Mouse (Mus musculus) liver, embryonic 13.5 days (tissue): ENCODE results near the gene Gm8882. TPM values are rescaled to one million over a fixed set of nuclear protein-coding genes. Genes with fewer than 3 reads are reported as not detected.
"Not testable (repeated sequence)": the region's sequence is repeated elsewhere in the genome, so short reads cannot be mapped to it uniquely, and the experiment has no call there.

Source experiments
- ATAC-seq: fragments of 200-750 bp; cut with Nextera tagmentation; 2 replicates; pipeline ENCODE4 v1.8.0; 2017; ENCODE audit warnings: low read depth, mild to moderate bottlenecking, moderate number of reproducible peaks, moderate library complexity
- DNase-seq: peaks from one replicate; pipeline ENCODE4 v3.0.0; 2022
- H3K27ac ChIP-seq: fragments of 300-500 bp; sonication (generic); 2 replicates; pipeline ENCODE4 v1.5.1; 2015; ENCODE audit warnings: moderate library complexity, mild to moderate bottlenecking, inconsistent platforms
- H3K27me3 ChIP-seq: fragments of 300-500 bp; sonication (generic); 2 replicates; pipeline ENCODE4 v1.6.1; 2015; ENCODE audit warnings: mild to moderate bottlenecking, inconsistent platforms
- H3K36me3 ChIP-seq: fragments of 300-500 bp; sonication (generic); 2 replicates; pipeline ENCODE4 v1.6.1; 2015; ENCODE audit warnings: mild to moderate bottlenecking, inconsistent platforms
- H3K4me1 ChIP-seq: fragments of 300-500 bp; sonication (generic); replicated peaks from 2 replicates; pipeline ENCODE4 v1.6.1; 2015; ENCODE audit warnings: inconsistent platforms
- H3K4me2 ChIP-seq: fragments of 300-500 bp; sonication (generic); 2 replicates; pipeline ENCODE4 v1.6.1; 2015; ENCODE audit warnings: inconsistent platforms, mild to moderate bottlenecking, moderate library complexity
- H3K4me3 ChIP-seq: fragments of 300-500 bp; sonication (generic); replicated peaks from 2 replicates; pipeline ENCODE4 v1.5.1; 2015; ENCODE audit warnings: mild to moderate bottlenecking, inconsistent platforms
- H3K9ac ChIP-seq: fragments of 300-500 bp; sonication (generic); 2 replicates; pipeline ENCODE4 v1.6.1; 2015; ENCODE audit warnings: mild to moderate bottlenecking, inconsistent platforms
- H3K9me3 ChIP-seq: fragments of 300-500 bp; sonication (generic); replicated peaks from 2 replicates; pipeline ENCODE4 v1.6.1; 2016; ENCODE audit warnings: inconsistent platforms
- WGBS: fragments of 180-500 bp; shearing (Covaris S2); methylation state at CpG from one replicate; pipeline ENCODE4 v1.1.7; 2015; ENCODE audit not compliant: insufficient replicate concordance; 5-methylcytosine and 5-hydroxymethylcytosine counted together
- polyA plus RNA-seq: library from polyadenylated mRNA; unstranded; fragments of >200 nt; fragmentation: Nextera tagmentation; extraction: Ambion mirVana; gene quantifications from 2 replicates; pipeline ENCODE4 v1.2.1, GENCODE M21; 2015

Gene Gm8882
- not detected in 2 replicates for polyA plus RNA-seq

GRCm38 (mm10) chr6:132364034-132364433, at the start of gene Gm8882:
Gene Gm8882 (minus strand): TSS chr6:132364134.
- DNase-seq, H3K27me3 ChIP-seq, H3K4me1 ChIP-seq, H3K36me3 ChIP-seq, H3K27ac ChIP-seq, H3K9ac ChIP-seq, H3K9me3 ChIP-seq, ATAC-seq, H3K4me2 ChIP-seq, H3K4me3 ChIP-seq: not testable (repeated sequence)
- WGBS, result 50% methylated on average over 1 of the region's 1 CpGs

GRCm38 (mm10) chr6:132314657-132315056, 49.3 kb downstream of the Gm8882 start, which contains the start of gene Prpmp5:
Gene Prpmp5 (minus strand): TSS chr6:132314757.
- H3K4me3 ChIP-seq, H3K4me2 ChIP-seq, H3K4me1 ChIP-seq, H3K9ac ChIP-seq, ATAC-seq, H3K36me3 ChIP-seq, H3K27me3 ChIP-seq, H3K9me3 ChIP-seq, DNase-seq, H3K27ac ChIP-seq: not testable (repeated sequence)

Other genes starting within 250 kb of the Gm8882 start
- gene Prb1, start 153.6 kb downstream of the Gm8882 start, polyA plus RNA-seq, result not detected in 2 replicates
- gene Prpmp5, start 49.4 kb downstream of the Gm8882 start, polyA plus RNA-seq, result not detected in 2 replicates
- not detected in 2 replicates for gene Prh1, start 205.7 kb upstream of the Gm8882 start, polyA plus RNA-seq
- not detected in 2 replicates for gene Prp2, start 231.8 kb upstream of the Gm8882 start, polyA plus RNA-seq